Mouse (Mus musculus) MEL (cell line): ENCODE data around the gene Vamp8. TPM values are rescaled to one million over a fixed set of nuclear protein-coding genes. Genes with fewer than 3 reads are reported as not detected.

Experiments used
- polyA plus RNA-seq, 2 experiments: library from polyadenylated mRNA; stranded (reverse) in 1 of 2; unstranded in 1 of 2; fragments of >175 nt in 1 of 2; fragments of >200 nt in 1 of 2; gene quantifications; 2 replicates each; pipeline versions ENCODE4 v1.2.1 to v1.2.4; 2012; ENCODE audit warnings: low replicate concordance in 2 of 2, low read depth in 1 of 2; ENCODE audit not compliant: insufficient read length in 2 of 2, insufficient read depth in 1 of 2, missing spikeins in 1 of 2
- total RNA-seq: library from RNA; depleted of rRNA; stranded (reverse); fragments of 300-350 nt; gene quantifications from 2 replicates; pipeline ENCODE4 v1.2.3, GENCODE M21; 2012; rRNA removed

The Vamp8 gene
- total and polyA plus RNA-seq, 3 experiments = 164 to 179 TPM; not detected in 1

Other genes with a start within 250 kb of the Vamp8 start
- gene Atoh8, start 155.1 kb downstream of the Vamp8 start, total RNA-seq = not detected in 2 replicates
- not detected for gene Atoh8, start 155.1 kb downstream of the Vamp8 start, polyA plus RNA-seq
- gene Sftpb, start 86.1 kb downstream of the Vamp8 start, total RNA-seq = not detected in 2 replicates
- not detected for gene Sftpb, start 86.1 kb downstream of the Vamp8 start, polyA plus RNA-seq
- gene Usp39, start 45.5 kb downstream of the Vamp8 start, total RNA-seq = 106 and 113 TPM in 2 replicates
- gene Usp39, start 45.5 kb downstream of the Vamp8 start, polyA plus RNA-seq = 100 to 1,000 TPM in 1 of 2 experiments, not detected in 1; 103 TPM
- gene 0610030E20Rik, start 43.4 kb downstream of the Vamp8 start, total RNA-seq = 13.8 and 14.2 TPM in 2 replicates
- 10 to 100 TPM in 1 of 2 experiments, not detected in 1; 28.5 TPM for gene 0610030E20Rik, start 43.4 kb downstream of the Vamp8 start, polyA plus RNA-seq
- 0.15 and 0.16 TPM in 2 replicates for gene Tmem150a, start 35.3 kb downstream of the Vamp8 start, total RNA-seq
- gene Tmem150a, start 35.3 kb downstream of the Vamp8 start, polyA plus RNA-seq = 1 to 10 TPM in 1 of 2 experiments, not detected in 1; 2.5 TPM
- 47.2 and 50.7 TPM in 2 replicates for gene Rnf181, start 23.7 kb downstream of the Vamp8 start, total RNA-seq
- gene Rnf181, start 23.7 kb downstream of the Vamp8 start, polyA plus RNA-seq = 100 to 1,000 TPM; 107 to 268 TPM
- gene Vamp5, start 10.2 kb downstream of the Vamp8 start, total RNA-seq = 490 and 593 TPM in 2 replicates
- gene Vamp5, start 10.2 kb downstream of the Vamp8 start, polyA plus RNA-seq = 100 to 1,000 TPM in 1 of 2 experiments, not detected in 1; 465 TPM
- 5.0 and 5.2 TPM in 2 replicates for gene Ggcx, start 23.6 kb upstream of the Vamp8 start, total RNA-seq
- gene Ggcx, start 23.6 kb upstream of the Vamp8 start, polyA plus RNA-seq = 1 to 10 TPM in 1 of 2 experiments, not detected in 1; 5.4 TPM
- 233 and 319 TPM in 2 replicates for gene Mat2a, start 48.9 kb upstream of the Vamp8 start, total RNA-seq
- 1,000 to 10,000 TPM in 1 of 2 experiments, 100 to 1,000 TPM in 1; 357 to 3,179 TPM for gene Mat2a, start 48.9 kb upstream of the Vamp8 start, polyA plus RNA-seq
- gene Sh2d6, start 131.0 kb upstream of the Vamp8 start, total RNA-seq = not detected in 2 replicates
- gene Sh2d6, start 131.0 kb upstream of the Vamp8 start, polyA plus RNA-seq = under 1 TPM in 1 of 2 experiments, not detected in 1; 0.17 TPM
- gene Capg, start 153.7 kb upstream of the Vamp8 start, total RNA-seq = 222 and 241 TPM in 2 replicates
- 100 to 1,000 TPM in 1 of 2 experiments, not detected in 1; 283 TPM for gene Capg, start 153.7 kb upstream of the Vamp8 start, polyA plus RNA-seq
- gene Elmod3, start 207.7 kb upstream of the Vamp8 start, total RNA-seq = 4.2 and 4.6 TPM in 2 replicates
- gene Elmod3, start 207.7 kb upstream of the Vamp8 start, polyA plus RNA-seq = 10 to 100 TPM in 1 of 2 experiments, not detected in 1; 14.1 TPM
- gene Retsat, start 207.8 kb upstream of the Vamp8 start, total RNA-seq = 35.1 and 40.3 TPM in 2 replicates
- 10 to 100 TPM in 1 of 2 experiments, not detected in 1; 61.5 TPM for gene Retsat, start 207.8 kb upstream of the Vamp8 start, polyA plus RNA-seq
- 19.3 and 23.9 TPM in 2 replicates for gene Tgoln1, start 226.3 kb upstream of the Vamp8 start, total RNA-seq
- gene Tgoln1, start 226.3 kb upstream of the Vamp8 start, polyA plus RNA-seq = 100 to 1,000 TPM in 1 of 2 experiments, 10 to 100 TPM in 1; 20.6 to 106 TPM